Mouse (Mus musculus) heart, embryonic 13.5 days (tissue): Measurements from ENCODE around the gene Tspan4. TPM values are rescaled to one million over a fixed set of nuclear protein-coding genes. Genes with fewer than 3 reads are reported as not detected.

Experiments
- ATAC-seq: fragments of 200-750 bp; cut with Nextera tagmentation; 2 replicates; pipeline ENCODE4 v1.8.0; 2017; ENCODE audit warnings: moderate TSS enrichment; ENCODE audit not compliant: insufficient number of reproducible peaks, low FRiP score, low TSS enrichment; ENCODE audit errors: extremely low read depth
- H3K27ac ChIP-seq: fragments of 300-500 bp; sonication (generic); replicated peaks from 2 replicates; pipeline ENCODE4 v1.5.1; 2015; ENCODE audit warnings: moderate library complexity, mild to moderate bottlenecking, inconsistent platforms
- H3K27me3 ChIP-seq: fragments of 300-500 bp; sonication (generic); replicated peaks from 2 replicates; pipeline ENCODE4 v1.6.1; 2015; ENCODE audit warnings: mild to moderate bottlenecking, inconsistent platforms
- H3K36me3 ChIP-seq: fragments of 300-500 bp; sonication (generic); 2 replicates; pipeline ENCODE4 v1.6.1; 2015; ENCODE audit warnings: mild to moderate bottlenecking, inconsistent platforms
- H3K4me1 ChIP-seq: fragments of 300-500 bp; sonication (generic); 2 replicates; pipeline ENCODE4 v1.6.1; 2015; ENCODE audit warnings: inconsistent platforms
- H3K4me2 ChIP-seq: fragments of 300-500 bp; sonication (generic); 2 replicates; pipeline ENCODE4 v1.6.1; 2015; ENCODE audit warnings: inconsistent platforms, mild to moderate bottlenecking, moderate library complexity
- H3K4me3 ChIP-seq: fragments of 300-500 bp; sonication (generic); 2 replicates; pipeline ENCODE4 v1.5.1; 2015; ENCODE audit warnings: moderate library complexity, mild to moderate bottlenecking, inconsistent platforms
- H3K9ac ChIP-seq: fragments of 300-500 bp; sonication (generic); 2 replicates; pipeline ENCODE4 v1.6.1; 2015; ENCODE audit warnings: inconsistent platforms, mild to moderate bottlenecking, moderate library complexity
- H3K9me3 ChIP-seq: fragments of 300-500 bp; sonication (generic); 2 replicates; pipeline ENCODE4 v1.6.1; 2016; ENCODE audit warnings: inconsistent platforms
- WGBS: fragments of 180-500 bp; shearing (Covaris S2); methylation state at CpG from one replicate; pipeline ENCODE4 v1.1.7; 2015; ENCODE audit warnings: mixed read lengths; 5-methylcytosine and 5-hydroxymethylcytosine counted together
- polyA plus RNA-seq: library from polyadenylated mRNA; unstranded; fragments of >200 nt; fragmentation: Nextera tagmentation; extraction: Ambion mirVana; gene quantifications from 2 replicates; pipeline ENCODE4 v1.2.1, GENCODE M21; 2015

Tspan4 gene
- polyA plus RNA-seq, 1 experiment from 2014 or later, result 64.5 TPM

DNA sequence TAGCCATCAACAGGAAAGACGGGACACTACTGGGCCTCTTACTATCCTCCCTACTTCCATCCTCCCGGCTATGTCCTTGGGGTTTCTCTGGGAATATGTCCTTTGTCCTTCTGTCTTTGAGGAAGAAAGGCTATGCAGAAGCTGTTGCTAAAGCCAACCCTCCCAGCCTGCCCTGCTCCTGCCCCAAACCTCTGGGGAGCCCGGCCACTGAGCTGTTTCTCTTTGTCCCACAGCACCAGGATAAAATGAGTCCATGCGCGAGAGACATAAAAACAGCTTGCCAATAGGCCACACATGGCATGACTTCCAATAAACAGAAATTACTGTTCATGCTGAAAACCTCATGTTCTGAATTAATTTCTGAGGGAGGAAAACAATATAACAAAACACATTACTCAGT, 43.3 kb downstream of the Tspan4 start:
- Histone ChIP-seq H3K4me1 (peaks cover 23% of the 10 kb centered on the region), H3K9ac (no peak overlapping the region), H3K36me3 (peaks cover 50% of the 10 kb centered on the region), H3K27me3 (no peaks in the 10 kb centered on the region), H3K4me2 (no peak overlapping the region), H3K4me3 (no peak overlapping the region), H3K9me3 (no peaks in the 10 kb centered on the region), H3K27ac (no peak overlapping the region)
- no peak for ATAC-seq
- WGBS, result 89% methylated on average over 5 of the region's 5 CpGs

DNA sequence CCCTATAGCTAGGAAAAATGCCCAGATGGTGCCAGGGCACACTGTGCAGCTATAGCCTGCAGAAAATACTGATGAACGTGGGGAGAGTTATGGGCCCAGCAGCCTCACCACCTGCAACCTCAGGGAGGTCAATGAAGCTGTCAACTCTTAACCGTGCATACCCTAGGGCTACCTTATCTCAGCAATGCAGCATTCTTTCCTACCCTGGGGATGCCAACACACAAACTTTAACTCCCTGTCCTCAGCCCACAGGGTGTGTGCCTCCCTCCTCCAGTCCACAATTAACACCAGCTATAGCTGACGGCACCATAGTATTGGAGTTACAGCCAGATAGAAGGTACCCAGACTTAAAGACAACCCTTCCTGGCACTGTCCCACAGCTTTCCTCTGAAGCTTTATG, 43.9 kb downstream of the Tspan4 start:
- Histone ChIP-seq H3K4me1 (peaks cover 23% of the 10 kb centered on the region), H3K36me3 (peaks cover 44% of the 10 kb centered on the region), H3K4me2 (no peak overlapping the region), H3K27ac (peak overlapping the region; percentile 67), H3K4me3 (no peak overlapping the region), H3K9ac (0 out of 2 replicates have a peak overlapping the region, but pooled peaks have one; percentile 19), H3K9me3 (no peaks in the 10 kb centered on the region), H3K27me3 (no peaks in the 10 kb centered on the region)
- WGBS, result 37% methylated on average over 3 of the region's 3 CpGs
- no peak for ATAC-seq

DNA sequence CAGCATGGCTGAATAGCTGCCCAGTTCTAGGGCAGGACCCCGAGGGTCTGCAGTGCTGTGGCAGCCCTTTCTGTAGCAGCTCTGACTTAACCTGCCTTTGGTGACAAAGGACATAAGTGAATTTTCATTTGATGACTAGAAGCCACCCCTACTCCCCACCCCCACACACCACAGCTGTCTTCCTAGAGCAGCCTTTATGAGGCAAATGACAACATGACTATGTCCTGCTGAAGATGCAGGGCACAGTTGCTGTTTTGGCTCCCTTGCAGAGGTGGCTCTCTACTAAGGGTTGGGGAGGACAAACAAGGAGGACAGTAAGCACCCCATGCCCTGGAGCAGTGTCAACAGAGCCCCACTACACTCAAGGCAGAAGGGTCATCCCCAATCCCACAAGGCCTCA, 44.8 kb downstream of the Tspan4 start:
- H3K4me1 ChIP-seq, result peaks cover 23% of the 10 kb centered on the region
- H3K27ac ChIP-seq, result peak overlapping the region; percentile 67

DNA sequence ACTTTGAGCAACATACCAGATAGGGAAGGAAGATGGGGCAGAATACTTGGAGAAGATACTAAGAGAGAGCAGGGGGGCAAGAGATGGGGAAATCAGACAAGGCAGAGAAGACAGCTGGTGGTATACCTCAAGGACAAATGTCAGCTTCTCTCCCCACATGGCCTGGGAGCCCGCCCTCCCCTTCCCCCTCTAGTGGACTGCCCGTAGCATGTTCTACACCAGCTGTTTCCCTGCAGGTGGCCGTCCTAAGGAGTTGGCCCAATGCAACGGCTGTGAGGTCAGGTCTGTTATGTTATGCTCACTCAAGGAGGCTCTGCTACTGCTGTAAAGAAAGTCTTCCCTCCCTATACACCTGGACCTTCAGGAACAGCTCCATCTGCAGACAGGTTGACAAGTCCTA, 48.0 kb downstream of the Tspan4 start:
- Histone ChIP-seq H3K4me2 (no peak overlapping the region), H3K27me3 (no peaks in the 10 kb centered on the region), H3K9ac (no peak overlapping the region), H3K4me3 (no peak overlapping the region), H3K27ac (no peak overlapping the region), H3K9me3 (no peaks in the 10 kb centered on the region), H3K36me3 (peaks cover 34% of the 10 kb centered on the region), H3K4me1 (peaks cover 22% of the 10 kb centered on the region)
- ATAC-seq, result no peak
- WGBS, result 49% methylated on average over 4 of the region's 4 CpGs

More for the DNA sequence above, 44.8 kb downstream of the Tspan4 start:
- no peak overlapping the region for H3K4me3 ChIP-seq
- ATAC-seq, result no peak
- H3K36me3 ChIP-seq, result peaks cover 38% of the 10 kb centered on the region
- WGBS, result 59% methylated on average over 1 of the region's 1 CpGs
- H3K27me3 ChIP-seq, result no peaks in the 10 kb centered on the region
- no peak overlapping the region for H3K4me2 ChIP-seq
- H3K9me3 ChIP-seq, result no peaks in the 10 kb centered on the region
- no peak overlapping the region for H3K9ac ChIP-seq

- 81% methylated on average over 4 of the region's 4 CpGs for WGBS
- no peaks in the 10 kb centered on the region for H3K9me3 ChIP-seq
- H3K27me3 ChIP-seq, result no peaks in the 10 kb centered on the region
- no peak overlapping the region for H3K9ac ChIP-seq
- no peak overlapping the region for H3K27ac ChIP-seq
- H3K4me2 ChIP-seq, result no peak overlapping the region
- ATAC-seq, result no peak
- peaks cover 44% of the 10 kb centered on the region for H3K36me3 ChIP-seq
- no peak overlapping the region for H3K4me3 ChIP-seq
- H3K4me1 ChIP-seq, result peaks cover 10% of the 10 kb centered on the region
These were observed 49.2 kb downstream of the Tspan4 start for GRCm38 (mm10) chr7:141524271-141524670.

GRCm38 (mm10) chr7:141524760-141525579, 49.9 kb downstream of the Tspan4 start:
- Histone ChIP-seq H3K9ac (no peak overlapping the region), H3K27me3 (no peaks in the 10 kb centered on the region), H3K4me2 (no peak overlapping the region), H3K27ac (no peak overlapping the region), H3K9me3 (no peaks in the 10 kb centered on the region), H3K36me3 (peaks cover 51% of the 10 kb centered on the region), H3K4me3 (no peak overlapping the region), H3K4me1 (peaks cover 3% of the 10 kb centered on the region)
- 58% methylated on average over 6 of the region's 6 CpGs for WGBS
- ATAC-seq, result no peak

DNA sequence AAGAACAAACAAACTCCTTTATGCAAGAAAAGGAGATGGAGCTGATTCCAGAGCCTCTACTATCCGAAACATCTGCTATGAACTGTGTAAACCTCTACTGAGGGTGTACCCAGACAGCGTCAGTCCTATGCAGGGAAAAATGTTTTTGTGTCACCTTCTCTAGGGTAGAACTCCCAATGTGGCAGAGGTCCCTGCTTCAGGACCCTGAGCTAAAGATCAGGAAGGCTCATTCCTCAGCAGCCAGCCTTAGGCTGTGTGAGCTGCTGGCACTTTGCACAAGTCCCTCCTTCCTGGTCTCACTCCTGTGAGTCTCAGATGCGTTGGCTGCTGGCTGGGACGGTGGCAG, 50.5 kb downstream of the Tspan4 start:
- H3K9me3 ChIP-seq, result no peaks in the 10 kb centered on the region
- H3K4me2 ChIP-seq, result no peak overlapping the region
- H3K9ac ChIP-seq, result no peak overlapping the region
- no peaks in the 10 kb centered on the region for H3K4me1 ChIP-seq
- ATAC-seq, result no peak
- H3K27ac ChIP-seq, result no peak overlapping the region
- no peaks in the 10 kb centered on the region for H3K27me3 ChIP-seq
- peaks cover 57% of the 10 kb centered on the region for H3K36me3 ChIP-seq
- H3K4me3 ChIP-seq, result no peak overlapping the region
- WGBS, result 80% methylated on average over 4 of the region's 4 CpGs

- H3K27me3 ChIP-seq, result no peaks in the 10 kb centered on the region
- WGBS, result 68% methylated on average over 1 of the region's 1 CpGs
- no peaks in the 10 kb centered on the region for H3K9me3 ChIP-seq
- H3K4me2 ChIP-seq, result no peak overlapping the region
- peaks cover 13% of the 10 kb centered on the region for H3K36me3 ChIP-seq
- no peak overlapping the region for H3K9ac ChIP-seq
- no peak overlapping the region for H3K4me3 ChIP-seq
- no peak overlapping the region for H3K27ac ChIP-seq
- H3K4me1 ChIP-seq, result peaks cover 20% of the 10 kb centered on the region
- no peak for ATAC-seq
These were observed 60.5 kb downstream of the Tspan4 start for GRCm38 (mm10) chr7:141535570-141535969.

- 12% methylated on average over 18 of the region's 18 CpGs for WGBS
- peak overlapping the region; percentile 84 for H3K4me3 ChIP-seq
- ATAC-seq, result no peak
These were observed 64.0 kb downstream of the Tspan4 start for GRCm38 (mm10) chr7:141538852-141539555.

DNA sequence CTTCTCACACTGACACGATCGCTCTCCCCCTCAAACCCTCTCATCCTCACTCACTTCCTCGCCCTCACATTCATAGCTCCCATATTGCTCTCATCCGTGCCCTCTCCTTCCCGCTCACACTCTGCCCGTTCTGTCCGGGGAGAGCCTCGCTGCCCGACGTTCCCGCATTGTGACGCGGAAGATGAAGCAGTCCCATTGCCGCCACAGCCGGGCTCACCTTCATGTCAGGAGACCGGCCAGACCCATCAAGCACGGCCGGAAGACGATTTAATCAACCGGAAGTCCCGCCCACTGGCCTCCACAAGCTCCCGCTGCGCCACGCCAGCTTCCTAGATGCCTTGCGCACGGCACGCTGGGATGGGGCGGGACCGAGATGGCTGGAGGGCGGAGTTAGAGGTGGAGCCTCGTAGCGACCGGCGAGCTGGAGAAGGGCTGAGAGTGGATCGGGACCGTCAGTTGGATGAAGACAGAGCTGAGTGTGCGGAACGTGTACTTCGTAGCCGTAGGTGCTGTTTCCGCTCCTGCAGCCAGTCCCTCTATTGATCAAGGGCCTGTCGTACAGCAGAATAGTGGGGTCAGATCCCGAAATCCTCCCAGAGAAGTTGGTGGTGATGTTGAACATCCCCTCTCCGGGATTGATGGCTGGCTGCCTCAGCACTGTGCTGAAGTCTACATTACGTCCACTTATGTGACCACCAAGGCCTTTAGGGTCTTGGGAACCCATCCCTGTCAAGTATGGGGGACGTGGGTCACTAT, 64.7 kb downstream of the Tspan4 start, which contains the start of gene Chid1:
Gene Chid1 (minus strand): TSS at position 302 of the 756 bp plus-strand sequence.
- Histone ChIP-seq H3K4me1 (peaks cover 26% of the 10 kb centered on the region), H3K4me3 (peak within 1 kb of the TSS; percentile 84), H3K9ac (peak within 1 kb of the TSS; percentile 92), H3K9me3 (no peaks in the 10 kb centered on the region), H3K27me3 (no peaks in the 10 kb centered on the region), H3K27ac (peak within 1 kb of the TSS; percentile 84), H3K36me3 (no peaks in the 10 kb centered on the region; the same call in 1 of the 2 replicates), H3K4me2 (peak within 1 kb of the TSS; percentile 95)
- 1% methylated on average over 46 of the region's 46 CpGs for WGBS
- ATAC-seq, result peak; percentile 97

More at GRCm38 (mm10) chr7:141538852-141539555, 64.0 kb downstream of the Tspan4 start:
- peak overlapping the region; percentile 95 for H3K4me2 ChIP-seq
- H3K27me3 ChIP-seq, result no peaks in the 10 kb centered on the region
- no peaks in the 10 kb centered on the region; the same call in 1 of the 2 replicates for H3K36me3 ChIP-seq
- peak overlapping the region; percentile 84 for H3K27ac ChIP-seq
- H3K4me1 ChIP-seq, result peaks cover 25% of the 10 kb centered on the region
- H3K9ac ChIP-seq, result peak overlapping the region; percentile 92
- H3K9me3 ChIP-seq, result no peaks in the 10 kb centered on the region
